Mouse (Mus musculus): ENCODE data around the gene Hlcs. TPM values are rescaled to one million over a fixed set of nuclear protein-coding genes. Genes with fewer than 3 reads are reported as not detected.
A peak's percentile ranks its signal among the peaks of the same experiment; 100 is the strongest.

Hlcs gene
- total and polyA plus RNA-seq, 3 experiments: 2.1 to 15.5 (median 3.1) TPM

DNA sequence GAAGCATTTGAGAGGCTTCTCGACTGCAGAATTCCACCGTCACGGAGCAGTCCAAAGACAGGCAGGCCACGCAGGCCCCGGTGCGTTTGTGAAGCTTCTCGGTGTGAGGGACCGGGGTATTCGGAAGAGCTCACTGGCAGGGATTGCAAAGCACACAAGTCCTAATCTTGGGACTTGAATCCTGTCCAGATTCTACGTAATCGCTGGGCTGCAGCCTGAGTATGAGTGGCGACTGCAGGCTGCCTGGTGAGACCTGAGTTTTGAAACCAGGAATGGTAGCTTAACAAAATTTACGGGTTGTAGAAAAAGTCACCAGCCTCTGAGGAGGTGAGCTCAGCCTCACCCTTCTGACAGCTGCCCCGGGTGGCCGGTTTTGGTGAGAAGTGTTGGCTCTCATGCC is 64.7 kb downstream of the Hlcs start:
- H3K27me3 ChIP-seq (ENCODE audit: insufficient read depth, low read length): no peaks in the 10 kb centered on the region
- H3K4me1 ChIP-seq (ENCODE audit: insufficient read depth, low read depth, low read length): peaks cover 8% of the 10 kb centered on the region; the same call in 1 of the 2 replicates
- ATAC-seq (ENCODE audit: extremely low read depth, insufficient number of reproducible peaks, low FRiP score, poor library complexity, severe bottlenecking) (no peak), DNase-seq (ENCODE audit: low spot score) (no peak)
- no peak for TF ChIP-seq GATA2 (IDR thresholded peaks at IDR 0.05; ENCODE audit: borderline replicate concordance, low read depth, low read length)
- TF ChIP-seq GATA1 (IDR thresholded peaks at IDR 0.05; ENCODE audit: borderline replicate concordance, low read length): no peak
- no peak for TF ChIP-seq CTCF (IDR thresholded peaks at IDR 0.05; ENCODE audit: low read depth, low read length)
- no peak for TF ChIP-seq TAL1 (conservative IDR thresholded peaks at IDR 0.05; ENCODE audit: low read depth, low read length)
- TF ChIP-seq POLR2AphosphoS5 (IDR thresholded peaks at IDR 0.05; ENCODE audit: insufficient replicate concordance, low read depth, low read length): no peak
- no peaks in the 10 kb centered on the region for H3K9me3 ChIP-seq (replicated peaks)
- peaks cover 18% of the 10 kb centered on the region for H3K36me3 ChIP-seq (replicated peaks)
- H3K4me3 ChIP-seq (ENCODE audit: low read depth, low read length): no peak overlapping the region

DNA sequence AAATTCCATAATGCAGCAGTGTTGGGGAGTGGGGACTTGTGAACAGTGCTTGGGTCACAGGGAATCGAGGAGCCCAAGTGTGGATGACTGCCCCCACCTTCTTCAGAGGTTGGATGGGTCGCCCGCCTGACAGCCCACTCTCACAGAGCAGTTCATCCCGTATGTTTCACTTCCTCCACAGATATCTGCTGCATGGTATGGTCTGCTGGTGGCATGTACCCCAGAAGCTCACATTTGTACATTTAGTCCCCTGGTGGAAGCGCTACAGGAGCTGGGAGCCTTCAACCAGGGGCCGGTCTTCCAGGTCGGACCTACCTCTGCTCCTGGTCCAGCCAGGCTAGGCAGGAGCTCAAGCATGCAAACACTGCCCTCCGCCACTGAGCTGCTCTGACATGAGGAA is 66.4 kb downstream of the Hlcs start:
- Histone ChIP-seq H3K27me3 (ENCODE audit: insufficient read depth, low read length) (no peaks in the 10 kb centered on the region), H3K4me3 (ENCODE audit: low read depth, low read length) (no peak overlapping the region), H3K4me1 (ENCODE audit: insufficient read depth, low read depth, low read length) (peaks cover 8% of the 10 kb centered on the region; the same call in 1 of the 2 replicates), H3K9me3 (replicated peaks) (no peaks in the 10 kb centered on the region), H3K36me3 (replicated peaks) (peaks cover 17% of the 10 kb centered on the region)
- DNase-seq (ENCODE audit: low spot score) (no peak), ATAC-seq (ENCODE audit: extremely low read depth, insufficient number of reproducible peaks, low FRiP score, poor library complexity, severe bottlenecking) (no peak)
- TF ChIP-seq GATA2 (IDR thresholded peaks at IDR 0.05; ENCODE audit: borderline replicate concordance, low read depth, low read length) (no peak), CTCF (IDR thresholded peaks at IDR 0.05; ENCODE audit: low read depth, low read length) (no peak), GATA1 (IDR thresholded peaks at IDR 0.05; ENCODE audit: borderline replicate concordance, low read length) (no peak), POLR2AphosphoS5 (IDR thresholded peaks at IDR 0.05; ENCODE audit: insufficient replicate concordance, low read depth, low read length) (no peak), TAL1 (conservative IDR thresholded peaks at IDR 0.05; ENCODE audit: low read depth, low read length) (no peak)

DNA sequence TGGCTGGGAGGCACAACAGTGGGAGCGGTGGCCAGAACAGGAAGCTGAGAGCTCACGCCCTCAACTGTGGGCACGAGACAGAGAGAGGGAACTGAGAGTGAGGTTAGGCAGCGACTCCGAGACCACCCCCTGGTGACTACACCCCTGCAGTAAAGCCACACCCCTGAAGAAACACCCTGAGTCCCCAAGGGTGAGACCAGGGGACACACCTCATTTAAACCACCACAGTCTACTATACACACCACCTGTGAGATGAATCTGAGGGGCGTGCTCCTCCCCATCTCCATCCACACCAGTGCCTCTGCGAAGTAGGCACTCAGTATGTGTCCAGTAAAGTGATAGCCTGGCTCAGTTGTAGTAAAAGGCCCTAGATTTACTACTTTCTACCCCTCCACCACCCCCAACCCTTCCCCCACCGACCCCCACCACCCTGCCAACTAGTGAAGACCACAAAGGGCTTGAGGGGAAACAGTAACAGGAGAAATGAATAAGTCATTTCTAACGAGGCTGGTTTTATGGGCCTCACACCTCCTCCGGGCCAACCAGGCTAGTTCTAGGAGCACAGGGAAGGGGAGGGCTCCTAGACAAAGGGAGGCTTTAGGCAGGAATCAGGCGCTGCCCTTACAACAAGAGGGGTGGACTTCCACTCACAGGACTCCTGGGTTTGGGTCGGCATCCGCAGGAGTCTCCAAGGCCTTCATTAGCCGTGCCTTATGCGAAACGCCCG is 67.2 kb downstream of the Hlcs start:
- H3K36me3 ChIP-seq (replicated peaks): peaks cover 17% of the 10 kb centered on the region
- ATAC-seq (ENCODE audit: extremely low read depth, insufficient number of reproducible peaks, low FRiP score, poor library complexity, severe bottlenecking) (no peak), DNase-seq (ENCODE audit: low spot score) (no peak)
- no peaks in the 10 kb centered on the region for H3K27me3 ChIP-seq (ENCODE audit: insufficient read depth, low read length)
- peaks cover 9% of the 10 kb centered on the region for H3K4me1 ChIP-seq (ENCODE audit: insufficient read depth, low read depth, low read length)
- H3K9me3 ChIP-seq (replicated peaks): no peaks in the 10 kb centered on the region
- H3K4me3 ChIP-seq (ENCODE audit: low read depth, low read length): no peak overlapping the region
- TF ChIP-seq POLR2AphosphoS5 (IDR thresholded peaks at IDR 0.05; ENCODE audit: insufficient replicate concordance, low read depth, low read length) (no peak), GATA2 (IDR thresholded peaks at IDR 0.05; ENCODE audit: borderline replicate concordance, low read depth, low read length) (no peak), TAL1 (conservative IDR thresholded peaks at IDR 0.05; ENCODE audit: low read depth, low read length) (no peak)

DNA sequence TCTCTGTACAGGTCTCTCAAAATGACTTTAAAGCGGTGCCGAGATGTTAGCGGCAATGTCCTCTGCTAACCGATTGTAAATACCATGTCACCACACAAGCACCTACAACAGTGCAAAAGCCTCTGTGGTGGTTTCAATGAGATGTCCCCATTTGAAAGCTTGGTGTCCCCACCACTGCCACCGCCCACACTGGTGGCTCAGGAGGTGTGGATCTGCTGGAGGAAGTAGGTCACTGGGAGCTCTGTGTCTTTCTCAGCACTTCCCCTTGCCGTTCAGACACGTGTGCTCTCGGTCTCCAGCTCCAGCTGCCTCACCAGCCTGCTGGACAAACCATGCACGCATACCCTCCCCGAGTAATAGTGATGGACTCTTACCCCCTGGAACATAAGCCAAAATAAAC is 72.2 kb downstream of the Hlcs start:
- DNase-seq (ENCODE audit: low spot score) (peak; percentile 61), ATAC-seq (ENCODE audit: extremely low read depth, insufficient number of reproducible peaks, low FRiP score, poor library complexity, severe bottlenecking) (peak; percentile 56; the same call in 1 of the 2 replicates)
- H3K4me1 ChIP-seq (ENCODE audit: insufficient read depth, low read depth, low read length): peaks cover 18% of the 10 kb centered on the region
- no peak overlapping the region for H3K4me3 ChIP-seq (ENCODE audit: low read depth, low read length)
- no peaks in the 10 kb centered on the region for H3K27me3 ChIP-seq (ENCODE audit: insufficient read depth, low read length)
- no peaks in the 10 kb centered on the region for H3K9me3 ChIP-seq (replicated peaks)
- TF ChIP-seq TAL1 (conservative IDR thresholded peaks at IDR 0.05; ENCODE audit: low read depth, low read length) (no peak), POLR2AphosphoS5 (IDR thresholded peaks at IDR 0.05; ENCODE audit: insufficient replicate concordance, low read depth, low read length) (no peak), GATA2 (IDR thresholded peaks at IDR 0.05; ENCODE audit: borderline replicate concordance, low read depth, low read length) (no peak), CTCF (IDR thresholded peaks at IDR 0.05; ENCODE audit: low read depth, low read length) (no peak), GATA1 (IDR thresholded peaks at IDR 0.05; ENCODE audit: borderline replicate concordance, low read length) (no peak)
- H3K36me3 ChIP-seq (replicated peaks): peaks cover 3% of the 10 kb centered on the region

DNA sequence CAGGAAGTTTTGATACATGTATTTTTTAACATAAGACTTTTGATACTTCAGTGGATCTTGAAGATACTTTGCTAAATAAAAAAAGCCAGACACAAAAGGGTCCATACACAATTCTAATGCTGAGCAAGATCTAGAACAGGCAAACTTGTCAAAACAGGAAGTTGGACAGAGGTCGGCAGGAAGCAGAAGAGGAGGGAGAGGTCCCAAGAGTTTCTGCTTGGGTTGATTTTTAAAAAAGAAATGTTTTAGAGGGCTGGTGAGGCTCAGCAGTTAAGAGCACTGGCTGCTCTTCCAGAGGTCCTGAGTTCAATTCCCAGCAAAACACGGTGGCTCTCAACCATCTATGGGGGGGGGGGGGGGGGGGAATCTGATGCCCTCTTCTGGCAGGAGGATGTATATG is 73.2 kb downstream of the Hlcs start:
- TF ChIP-seq POLR2AphosphoS5 (IDR thresholded peaks at IDR 0.05; ENCODE audit: insufficient replicate concordance, low read depth, low read length): no peak
- TF ChIP-seq TAL1 (conservative IDR thresholded peaks at IDR 0.05; ENCODE audit: low read depth, low read length): no peak
- TF ChIP-seq CTCF (IDR thresholded peaks at IDR 0.05; ENCODE audit: low read depth, low read length): no peak
- no peak for TF ChIP-seq GATA1 (IDR thresholded peaks at IDR 0.05; ENCODE audit: borderline replicate concordance, low read length)
- no peak for TF ChIP-seq GATA2 (IDR thresholded peaks at IDR 0.05; ENCODE audit: borderline replicate concordance, low read depth, low read length)
- H3K4me3 ChIP-seq (ENCODE audit: low read depth, low read length): no peak overlapping the region
- H3K4me1 ChIP-seq (ENCODE audit: insufficient read depth, low read depth, low read length): peaks cover 21% of the 10 kb centered on the region
- H3K27me3 ChIP-seq (ENCODE audit: insufficient read depth, low read length): no peaks in the 10 kb centered on the region
- no peak for ATAC-seq (ENCODE audit: extremely low read depth, insufficient number of reproducible peaks, low FRiP score, poor library complexity, severe bottlenecking)
- H3K9me3 ChIP-seq (replicated peaks): no peaks in the 10 kb centered on the region
- DNase-seq (ENCODE audit: low spot score): peak; percentile 28
- H3K36me3 ChIP-seq (replicated peaks): no peaks in the 10 kb centered on the region

DNA sequence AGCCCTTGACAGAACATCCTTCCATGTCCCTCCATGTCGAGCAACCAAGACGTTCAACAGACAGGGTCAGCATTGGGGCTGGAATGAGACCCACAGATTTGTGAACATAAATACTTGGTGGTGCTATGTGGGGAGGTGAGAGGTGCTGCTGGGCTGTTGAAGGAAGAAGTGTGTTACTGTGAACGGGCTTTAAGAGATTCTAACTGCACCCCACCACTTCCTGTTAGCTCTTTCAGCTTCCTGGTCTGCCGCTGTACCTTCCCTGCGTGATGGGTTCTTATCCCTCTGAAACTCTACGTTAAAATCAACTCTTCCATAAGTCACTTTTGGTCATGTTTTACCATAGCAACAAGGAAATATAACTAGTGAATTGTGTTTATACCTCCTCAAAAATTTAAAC is 73.8 kb downstream of the Hlcs start:
- DNase-seq (ENCODE audit: low spot score) (no peak), ATAC-seq (ENCODE audit: extremely low read depth, insufficient number of reproducible peaks, low FRiP score, poor library complexity, severe bottlenecking) (no peak)
- Histone ChIP-seq H3K4me1 (ENCODE audit: insufficient read depth, low read depth, low read length) (peaks cover 23% of the 10 kb centered on the region), H3K4me3 (ENCODE audit: low read depth, low read length) (no peak overlapping the region), H3K9me3 (replicated peaks) (no peaks in the 10 kb centered on the region), H3K36me3 (replicated peaks) (no peaks in the 10 kb centered on the region), H3K27me3 (ENCODE audit: insufficient read depth, low read length) (no peaks in the 10 kb centered on the region)
- TF ChIP-seq GATA2 (IDR thresholded peaks at IDR 0.05; ENCODE audit: borderline replicate concordance, low read depth, low read length): no peak
- TF ChIP-seq CTCF (IDR thresholded peaks at IDR 0.05; ENCODE audit: low read depth, low read length): no peak
- TF ChIP-seq TAL1 (conservative IDR thresholded peaks at IDR 0.05; ENCODE audit: low read depth, low read length): no peak
- no peak for TF ChIP-seq GATA1 (IDR thresholded peaks at IDR 0.05; ENCODE audit: borderline replicate concordance, low read length)
- TF ChIP-seq POLR2AphosphoS5 (IDR thresholded peaks at IDR 0.05; ENCODE audit: insufficient replicate concordance, low read depth, low read length): no peak

All from G1E (cell line).